In genomic region chr14:25456666-25457433, GRCm38 (mm10) we compare ENCODE assay signal across 8 mouse cellular contexts. TPM values are rescaled to one million over a fixed set of nuclear protein-coding genes. Genes with fewer than 3 reads are reported as not detected.
DNase-seq lines count a peak whose midpoint lies in the region; ATAC-seq and TF ChIP-seq lines count a peak whose summit lies in the region.

No protein-coding gene starts in this region.

- 2% methylated on average over 16 of the region's 17 CpGs for WGBS in forebrain, embryonic 11.5 days
- 2% methylated on average over 16 of the region's 17 CpGs for WGBS in midbrain, embryonic 12.5 days

- no peak overlapping the region for H3K27ac ChIP-seq in ES-E14 (ENCODE audit: insufficient read depth, low read depth, low read length, poor library complexity, severe bottlenecking)
- H3K27ac ChIP-seq in forebrain, embryonic 11.5 days (ENCODE audit: low read depth, low read length): peak overlapping the region; percentile 70
- peak overlapping the region; percentile 99 for H3K27ac ChIP-seq in midbrain, embryonic 12.5 days (replicated peaks)

- DNase-seq in adrenal gland, postnatal 14 days: peak; percentile 58
- no peak for DNase-seq in adrenal gland, adult 8-10 months
- DNase-seq in ES-E14 (ENCODE audit: low read depth, low spot score): no peak
- DNase-seq in forebrain, embryonic 11.5 days (ENCODE audit: low spot score): peak; percentile 65
- DNase-seq in kidney, adult 9 months: peak; percentile 49
- DNase-seq in left cerebral cortex, adult 18-20 months (ENCODE audit: low spot score in 2 of 2): no peak

- peak; percentile 10 for ATAC-seq in forebrain, embryonic 11.5 days (replicated peaks; ENCODE audit: low FRiP score)
- ATAC-seq in midbrain, embryonic 12.5 days (ENCODE audit: low FRiP score, low read depth): peak; percentile 4; the same call in 1 of the 2 replicates
- no peak for ATAC-seq in megakaryocyte progenitor cell, adult 5-6 weeks (replicated peaks; ENCODE audit: poor library complexity)

- H3K9me3 ChIP-seq in ES-E14 (ENCODE audit: control insufficient read depth, insufficient read depth, low read depth, low read length): no peaks in the 10 kb centered on the region
- H3K9me3 ChIP-seq in forebrain, embryonic 11.5 days (ENCODE audit: control insufficient read depth, low read length): no peaks in the 10 kb centered on the region
- H3K9me3 ChIP-seq in midbrain, embryonic 12.5 days: no peaks in the 10 kb centered on the region

- no peaks in the 10 kb centered on the region for H3K36me3 ChIP-seq in ES-E14 (ENCODE audit: control insufficient read depth, insufficient read depth, low read length, poor library complexity, severe bottlenecking)
- H3K36me3 ChIP-seq in forebrain, embryonic 11.5 days (ENCODE audit: control insufficient read depth, insufficient read depth, low read length): no peaks in the 10 kb centered on the region
- no peaks in the 10 kb centered on the region for H3K36me3 ChIP-seq in midbrain, embryonic 12.5 days

- H3K4me3 ChIP-seq in ES-E14 (ENCODE audit: insufficient read depth in 1 of 2, low read depth in 1 of 2, low read length in 2 of 2, poor library complexity in 1 of 2, severe bottlenecking in 1 of 2): peak overlapping the region; percentile 56 to 68
- peak overlapping the region; percentile 98 for H3K4me3 ChIP-seq in forebrain, embryonic 11.5 days (ENCODE audit: low read depth, low read length)
- H3K4me3 ChIP-seq in midbrain, embryonic 12.5 days: peak overlapping the region; percentile 98

- peaks cover 0 to 8% of the 10 kb centered on the region in 2 experiments; a peak in 2 of 4 replicates for H3K4me1 ChIP-seq in ES-E14 (ENCODE audit: control insufficient read depth in 2 of 2, insufficient read depth in 2 of 2, low read length in 2 of 2, poor library complexity in 1 of 2)
- H3K4me1 ChIP-seq in forebrain, embryonic 11.5 days (replicated peaks; ENCODE audit: control insufficient read depth, insufficient read depth, low read length): peaks cover 22% of the 10 kb centered on the region
- H3K4me1 ChIP-seq in midbrain, embryonic 12.5 days: peaks cover 35% of the 10 kb centered on the region

- no peak overlapping the region; the same call in 1 of the 2 replicates for H3K9ac ChIP-seq in ES-E14 (ENCODE audit: insufficient read depth, low read depth, low read length, poor library complexity, severe bottlenecking)
- peak overlapping the region; percentile 68 for H3K9ac ChIP-seq in forebrain, embryonic 11.5 days (ENCODE audit: low read length)
- H3K9ac ChIP-seq in midbrain, embryonic 12.5 days (replicated peaks): peak overlapping the region; percentile 100

- H3K4me2 ChIP-seq in forebrain, embryonic 11.5 days (ENCODE audit: low read depth, low read length, severe bottlenecking): peak overlapping the region; percentile 95
- H3K4me2 ChIP-seq in midbrain, embryonic 12.5 days (replicated peaks): peak overlapping the region; percentile 96

- in situ Hi-C loops in ES-E14 (cut with MboI; ENCODE audit: low sequenced_read_pairs in 2 of 2, unreplicated experiment in 2 of 2): no loop called here

- H3K27me3 ChIP-seq in forebrain, embryonic 11.5 days (ENCODE audit: control insufficient read depth, insufficient read depth, low read length): no peaks in the 10 kb centered on the region
- H3K27me3 ChIP-seq in midbrain, embryonic 12.5 days: no peaks in the 10 kb centered on the region

TF ChIP-seq in ES-E14, 5 proteins besides CTCF, POLR2A, EP300 and RAD21:
- TF ChIP-seq HCFC1 (IDR thresholded peaks at IDR 0.05; ENCODE audit: borderline replicate concordance, insufficient read depth, low read length) (no peak), ZNF384 (IDR thresholded peaks at IDR 0.05; ENCODE audit: low read depth, low read length) (no peak), ZC3H11A (IDR thresholded peaks at IDR 0.05; ENCODE audit: borderline replicate concordance, low read depth, low read length) (no peak), CHD2 (IDR thresholded peaks at IDR 0.05; ENCODE audit: low read depth, low read length) (no peak), MAFK (IDR thresholded peaks at IDR 0.05; ENCODE audit: insufficient read depth, low read depth, low read length) (no peak)

RNA-seq across cellular contexts. Expression of gene Zmiz1, which starts 2.1 kb away (rescaled TPM):
- 96.4 and 96.9 TPM in 2 replicates for total RNA-seq in adrenal gland, postnatal 14 days (2021)
- 100 to 1,000 TPM in 2 of 4 experiments, 10 to 100 TPM in 2; 90.3 to 192 (median 125) TPM for total RNA-seq in adrenal gland, adult 8-10 months (2022)
- total RNA-seq in ES-E14 (2012; rRNA removed): 10.5 and 16.9 TPM in 2 replicates
- 70.1 and 71.2 TPM in 2 replicates for polyA plus RNA-seq in forebrain, embryonic 11.5 days (2014; fragmentation: Nextera tagmentation; extraction: Ambion mirVana)
- polyA plus RNA-seq in midbrain, embryonic 12.5 days (2016; fragmentation: Nextera tagmentation; extraction: Ambion mirVana): 79.4 and 82.5 TPM in 2 replicates
- 70.0 and 79.1 TPM in 2 replicates for total RNA-seq in megakaryocyte progenitor cell, adult 5-6 weeks (2015)
- 8.2 and 9.3 TPM in 2 replicates for total RNA-seq in megakaryocyte progenitor cell, adult 5-6 weeks (2017)
- 100 to 1,000 TPM in 1 of 2 experiments, 10 to 100 TPM in 1; 89.2 to 100 TPM for total RNA-seq in left cerebral cortex, adult 18-20 months (2021)

Comparison
In these comparisons a context has a peak if more than half of its experiments do, and no peak if none do; other contexts are left out.
1. DNase-seq: peak in adrenal gland, postnatal 14 days (single experiment), forebrain, embryonic 11.5 days (single experiment) and kidney, adult 9 months (single experiment); none in adrenal gland, adult 8-10 months (single experiment), ES-E14 (single experiment) and left cerebral cortex, adult 18-20 months (0 of 2).
2. Peak in every context shown above with its lines, with median percentiles within 50 percentile points of each other: H3K4me3 ChIP-seq.